8 mouse cellular contexts compared by ENCODE assay signal in genomic region chr7:141902269-141902729, GRCm38 (mm10). TPM values are rescaled to one million over a fixed set of nuclear protein-coding genes. Genes with fewer than 3 reads are reported as not detected.
A peak's percentile ranks its signal among the peaks of the same experiment; 100 is the strongest.
DNase-seq lines count a peak whose midpoint lies in the region; ATAC-seq and TF ChIP-seq lines count a peak whose summit lies in the region.

No protein-coding gene starts in this region.

- H3K4me3 ChIP-seq in embryonic facial prominence, embryonic 14.5 days (ENCODE audit: low read depth, low read length): peak overlapping the region; percentile 63
- H3K4me3 ChIP-seq in heart, adult 2 months: peak overlapping the region; percentile 100
- H3K4me3 ChIP-seq in limb, embryonic 13.5 days: peak overlapping the region; percentile 87
- H3K4me3 ChIP-seq in midbrain, embryonic 16.5 days (ENCODE audit: low read depth, low read length): peak overlapping the region; percentile 85

- 0 out of 2 replicates have a peak, but pooled peaks cover 4% of the 10 kb centered on the region for H3K27me3 ChIP-seq in embryonic facial prominence, embryonic 14.5 days (replicated peaks; ENCODE audit: control insufficient read depth, insufficient read depth, low read length)
- H3K27me3 ChIP-seq in heart, adult 2 months (ENCODE audit: control insufficient read depth, insufficient read depth, low read length): no peaks in the 10 kb centered on the region; the same call in 1 of the 2 replicates
- peaks cover 22% of the 10 kb centered on the region for H3K27me3 ChIP-seq in limb, embryonic 13.5 days
- peaks cover 5% of the 10 kb centered on the region; the same call in 1 of the 2 replicates for H3K27me3 ChIP-seq in midbrain, embryonic 16.5 days (ENCODE audit: control insufficient read depth, insufficient read depth, low read depth, low read length)

- H3K4me2 ChIP-seq in embryonic facial prominence, embryonic 14.5 days (ENCODE audit: low read depth, low read length): peak overlapping the region; percentile 74
- peak overlapping the region; percentile 90 for H3K4me2 ChIP-seq in limb, embryonic 13.5 days (replicated peaks)
- peak overlapping the region; percentile 55 for H3K4me2 ChIP-seq in midbrain, embryonic 16.5 days (ENCODE audit: low read length)

- TF ChIP-seq POLR2A in heart, adult 2 months (IDR thresholded peaks at IDR 0.05; ENCODE audit: insufficient read depth, low read depth, low read length): peak; percentile 82

- no peak for TF ChIP-seq EP300 in heart, adult 2 months (IDR thresholded peaks at IDR 0.05; ENCODE audit: insufficient read depth, low read depth, low read length)

- H3K27ac ChIP-seq in embryonic facial prominence, embryonic 14.5 days (replicated peaks; ENCODE audit: low read depth, low read length): peak overlapping the region; percentile 56
- H3K27ac ChIP-seq in heart, adult 2 months: peak overlapping the region; percentile 93
- no peak overlapping the region for H3K27ac ChIP-seq in limb, embryonic 13.5 days
- H3K27ac ChIP-seq in midbrain, embryonic 16.5 days (ENCODE audit: low read length): peak overlapping the region; percentile 77

- peak; percentile 96 for ATAC-seq in embryonic facial prominence, embryonic 14.5 days (ENCODE audit: low read depth)
- peak; percentile 98 for ATAC-seq in limb, embryonic 13.5 days (ENCODE audit: low FRiP score, low read depth)
- peak; percentile 97 for ATAC-seq in midbrain, embryonic 16.5 days

- TF ChIP-seq CTCF in heart, adult 2 months (IDR thresholded peaks at IDR 0.05): no peak

- peaks cover 21% of the 10 kb centered on the region for H3K4me1 ChIP-seq in embryonic facial prominence, embryonic 14.5 days (ENCODE audit: control insufficient read depth, insufficient read depth, low read length)
- peaks cover 15% of the 10 kb centered on the region for H3K4me1 ChIP-seq in heart, adult 2 months (ENCODE audit: control insufficient read depth, insufficient read depth, low read length)
- H3K4me1 ChIP-seq in limb, embryonic 13.5 days: peaks cover 30% of the 10 kb centered on the region
- peaks cover 31% of the 10 kb centered on the region for H3K4me1 ChIP-seq in midbrain, embryonic 16.5 days (ENCODE audit: control insufficient read depth, insufficient read depth, low read length)

- WGBS in embryonic facial prominence, embryonic 14.5 days: under 1% methylated on average over 26 of the region's 44 CpGs
- WGBS in heart, adult 2 months: under 1% methylated on average over 44 of the region's 44 CpGs
- under 1% methylated on average over 44 of the region's 44 CpGs for WGBS in limb, embryonic 13.5 days
- under 1% methylated on average over 42 of the region's 44 CpGs for WGBS in midbrain, embryonic 16.5 days

- H3K36me3 ChIP-seq in embryonic facial prominence, embryonic 14.5 days (ENCODE audit: control insufficient read depth, insufficient read depth, low read length): no peaks in the 10 kb centered on the region
- H3K36me3 ChIP-seq in heart, adult 2 months (ENCODE audit: control insufficient read depth, insufficient read depth, low read length): peaks cover 9% of the 10 kb centered on the region
- no peaks in the 10 kb centered on the region for H3K36me3 ChIP-seq in limb, embryonic 13.5 days
- no peaks in the 10 kb centered on the region for H3K36me3 ChIP-seq in midbrain, embryonic 16.5 days (ENCODE audit: control insufficient read depth, insufficient read depth, low read length)

- DNase-seq in 3T3-L1 (ENCODE audit: low read depth, low spot score): peak; percentile 98
- DNase-seq in adrenal gland, postnatal 4 days (ENCODE audit: low spot score in 2 of 2): peak; percentile 99 to 100
- peak; percentile 99 for DNase-seq in embryonic facial prominence, embryonic 14.5 days (ENCODE audit: low spot score)
- DNase-seq in heart, adult 2 months: peak; percentile 100
- peak; percentile 99 to 100 for DNase-seq in kidney, adult 8-10 months
- DNase-seq in spleen, postnatal 10 days (ENCODE audit: low spot score in 2 of 2): peak; percentile 99 to 100

- H3K79me2 ChIP-seq in heart, adult 2 months (replicated peaks; ENCODE audit: control insufficient read depth, insufficient read depth, low read length): peaks cover 7% of the 10 kb centered on the region; the same call in 1 of the 2 replicates

- peak overlapping the region; percentile 87 for H3K9ac ChIP-seq in embryonic facial prominence, embryonic 14.5 days (ENCODE audit: low read depth, low read length)
- H3K9ac ChIP-seq in heart, adult 2 months (ENCODE audit: low read depth, low read length): peak overlapping the region; percentile 85
- H3K9ac ChIP-seq in limb, embryonic 13.5 days: peak overlapping the region; percentile 90
- H3K9ac ChIP-seq in midbrain, embryonic 16.5 days (ENCODE audit: low read depth, low read length): peak overlapping the region; percentile 87

- intact Hi-C loops in heart, adult 2 months (cut with DNase I): loop anchor here (5.0 kb wide), 1 partner anchor 340 kb away; the partner anchor contains the start of gene Ap2a2

- H3K9me3 ChIP-seq in embryonic facial prominence, embryonic 14.5 days (ENCODE audit: control insufficient read depth, low read length): no peaks in the 10 kb centered on the region
- H3K9me3 ChIP-seq in limb, embryonic 13.5 days: no peaks in the 10 kb centered on the region
- H3K9me3 ChIP-seq in midbrain, embryonic 16.5 days (replicated peaks; ENCODE audit: control insufficient read depth, low read length, poor library complexity, severe bottlenecking): no peaks in the 10 kb centered on the region

RNA-seq across cellular contexts. Expression of gene Tollip, which starts 16.0 kb away (rescaled TPM):
- total RNA-seq in adrenal gland, postnatal 4 days (2021): 10 to 100 TPM; 54.1 to 57.8 TPM
- 48.9 and 50.1 TPM in 2 replicates for polyA plus RNA-seq in embryonic facial prominence, embryonic 14.5 days (2014; fragmentation: Nextera tagmentation; extraction: Ambion mirVana)
- 10 to 100 TPM; 50.2 to 54.2 TPM for total RNA-seq in heart, adult 2 months (2021)
- 66.3 and 95.4 TPM in 2 replicates for polyA plus RNA-seq in heart, adult 2 months (2012; rRNA removed)
- polyA plus RNA-seq in limb, embryonic 13.5 days (2015; fragmentation: Nextera tagmentation; extraction: Ambion mirVana): 37.7 and 38.5 TPM in 2 replicates
- polyA plus RNA-seq in midbrain, embryonic 16.5 days (2015; fragmentation: Nextera tagmentation; extraction: Ambion mirVana): 80.9 and 86.6 TPM in 2 replicates

RNA-seq across cellular contexts. Expression of gene Brsk2, which starts 47.3 kb away (rescaled TPM):
- 1 to 10 TPM; 7.0 to 7.3 TPM for total RNA-seq in adrenal gland, postnatal 4 days (2021)
- polyA plus RNA-seq in embryonic facial prominence, embryonic 14.5 days (2014; fragmentation: Nextera tagmentation; extraction: Ambion mirVana): 1.3 TPM in 2 replicates
- under 1 TPM; 0.07 to 0.18 TPM for total RNA-seq in heart, adult 2 months (2021)
- polyA plus RNA-seq in heart, adult 2 months (2012; rRNA removed): 0.20 and 0.23 TPM in 2 replicates
- polyA plus RNA-seq in limb, embryonic 13.5 days (2015; fragmentation: Nextera tagmentation; extraction: Ambion mirVana): 0.83 and 0.95 TPM in 2 replicates
- polyA plus RNA-seq in midbrain, embryonic 16.5 days (2015; fragmentation: Nextera tagmentation; extraction: Ambion mirVana): 21.8 and 23.9 TPM in 2 replicates

Comparison
In these comparisons a context has a peak if more than half of its experiments do, and no peak if none do; other contexts are left out.
1. RNA of gene Brsk2, which starts 47.3 kb away (polyA plus RNA-seq): 21.8 to 23.9 TPM in midbrain, embryonic 16.5 days; 1.3 TPM in embryonic facial prominence, embryonic 14.5 days, 0.83 to 0.95 TPM in limb, embryonic 13.5 days and 0.20 to 0.23 TPM in heart, adult 2 months; every median in the first group is over 10 times any median in the second.
2. Peak in every context shown above with its lines, with median percentiles within 50 percentile points of each other: DNase-seq, ATAC-seq, H3K4me2 ChIP-seq, H3K4me3 ChIP-seq and H3K9ac ChIP-seq.